Mouse (Mus musculus): ENCODE results near the gene Camk2g. TPM values are rescaled to one million over a fixed set of nuclear protein-coding genes. Genes with fewer than 3 reads are reported as not detected.

The Camk2g gene
- total and polyA plus RNA-seq, 2 experiments from 2014 or later = 204 to 291 TPM

GRCm38 (mm10) chr14:20702096-20702740, 91.7 kb downstream of the Camk2g start:
- Histone ChIP-seq H3K4me3 (ENCODE audit: low read length) (peak overlapping the region; percentile 67), H3K27ac (peak overlapping the region; percentile 88), H3K9me3 (ENCODE audit: low read length) (no peaks in the 10 kb centered on the region), H3K4me1 (ENCODE audit: insufficient read depth, low read length) (peaks cover 6% of the 10 kb centered on the region; the same call in 1 of the 2 replicates), H3K27me3 (ENCODE audit: insufficient read depth, low read length) (no peaks in the 10 kb centered on the region), H3K36me3 (ENCODE audit: insufficient read depth, low read length) (peaks cover 4% of the 10 kb centered on the region; the same call in 1 of the 2 replicates), H3K4me2 (ENCODE audit: low read depth, low read length) (peak overlapping the region; percentile 65), H3K9ac (replicated peaks; ENCODE audit: low read length) (peak overlapping the region; percentile 84)
- TF ChIP-seq CTCF (IDR thresholded peaks at IDR 0.05; ENCODE audit: low read depth) = no peak
- no peak for DNase-seq (ENCODE audit: low spot score)
- WGBS = 15% methylated on average over 15 of the region's 15 CpGs
- ATAC-seq = no peak; the same call in 1 of the 2 replicates

- Histone ChIP-seq H3K9me3 (ENCODE audit: low read length) (no peaks in the 10 kb centered on the region), H3K4me3 (ENCODE audit: low read length) (no peak overlapping the region), H3K9ac (replicated peaks; ENCODE audit: low read length) (peak overlapping the region; percentile 84; the same call in 1 of the 2 replicates), H3K4me2 (ENCODE audit: low read depth, low read length) (peak overlapping the region; percentile 65), H3K27ac (no peak overlapping the region), H3K27me3 (ENCODE audit: insufficient read depth, low read length) (no peaks in the 10 kb centered on the region), H3K36me3 (ENCODE audit: insufficient read depth, low read length) (peaks cover 4% of the 10 kb centered on the region; the same call in 1 of the 2 replicates), H3K4me1 (ENCODE audit: insufficient read depth, low read length) (peaks cover 10% of the 10 kb centered on the region)
- ATAC-seq (no peak), DNase-seq (ENCODE audit: low spot score) (no peak)
- 84% methylated on average over 8 of the region's 8 CpGs for WGBS
- TF ChIP-seq CTCF (IDR thresholded peaks at IDR 0.05; ENCODE audit: low read depth) = no peak
Measured at GRCm38 (mm10) chr14:20701554-20701953, 92.3 kb downstream of the Camk2g start.

- H3K27me3 ChIP-seq (ENCODE audit: insufficient read depth, low read length) = no peaks in the 10 kb centered on the region
- no peak for ATAC-seq
- H3K4me2 ChIP-seq (ENCODE audit: low read depth, low read length) = no peak overlapping the region; the same call in 1 of the 2 replicates
- H3K4me3 ChIP-seq (ENCODE audit: low read length) = no peak overlapping the region
- no peak for TF ChIP-seq CTCF (IDR thresholded peaks at IDR 0.05; ENCODE audit: low read depth)
- no peak for DNase-seq (ENCODE audit: low spot score)
- 81% methylated on average over 3 of the region's 3 CpGs for WGBS
- peaks cover 4% of the 10 kb centered on the region; the same call in 1 of the 2 replicates for H3K36me3 ChIP-seq (ENCODE audit: insufficient read depth, low read length)
- H3K9me3 ChIP-seq (ENCODE audit: low read length) = no peaks in the 10 kb centered on the region
- H3K4me1 ChIP-seq (ENCODE audit: insufficient read depth, low read length) = peaks cover 18% of the 10 kb centered on the region
- H3K9ac ChIP-seq (replicated peaks; ENCODE audit: low read length) = no peak overlapping the region
- H3K27ac ChIP-seq = no peak overlapping the region
Measured at GRCm38 (mm10) chr14:20700362-20700761, 93.5 kb downstream of the Camk2g start.

- H3K27ac ChIP-seq = no peak overlapping the region
- WGBS = 89% methylated on average over 2 of the region's 2 CpGs
- H3K4me2 ChIP-seq (ENCODE audit: low read depth, low read length) = peak overlapping the region; percentile 82
- DNase-seq (ENCODE audit: low spot score) (no peak), ATAC-seq (no peak)
- H3K4me1 ChIP-seq (ENCODE audit: insufficient read depth, low read length) = peaks cover 18% of the 10 kb centered on the region
- peak overlapping the region; percentile 15; the same call in 1 of the 2 replicates for H3K9ac ChIP-seq (replicated peaks; ENCODE audit: low read length)
- no peak for TF ChIP-seq CTCF (IDR thresholded peaks at IDR 0.05; ENCODE audit: low read depth)
- no peak overlapping the region for H3K4me3 ChIP-seq (ENCODE audit: low read length)
- H3K9me3 ChIP-seq (ENCODE audit: low read length) = no peaks in the 10 kb centered on the region
- H3K36me3 ChIP-seq (ENCODE audit: insufficient read depth, low read length) = peaks cover 7% of the 10 kb centered on the region
- H3K27me3 ChIP-seq (ENCODE audit: insufficient read depth, low read length) = no peaks in the 10 kb centered on the region
Measured at GRCm38 (mm10) chr14:20698515-20698914, 95.4 kb downstream of the Camk2g start.

- Histone ChIP-seq H3K4me3 (ENCODE audit: low read length) (peak overlapping the region; percentile 73), H3K27ac (0 out of 2 replicates have a peak overlapping the region, but pooled peaks have one; percentile 17), H3K9me3 (ENCODE audit: low read length) (no peaks in the 10 kb centered on the region), H3K36me3 (ENCODE audit: insufficient read depth, low read length) (peaks cover 20% of the 10 kb centered on the region), H3K4me2 (ENCODE audit: low read depth, low read length) (peak overlapping the region; percentile 82), H3K4me1 (ENCODE audit: insufficient read depth, low read length) (peaks cover 18% of the 10 kb centered on the region), H3K27me3 (ENCODE audit: insufficient read depth, low read length) (no peaks in the 10 kb centered on the region), H3K9ac (replicated peaks; ENCODE audit: low read length) (peak overlapping the region; percentile 78)
- peak; percentile 67 for TF ChIP-seq CTCF (IDR thresholded peaks at IDR 0.05; ENCODE audit: low read depth)
- peak; percentile 79 for DNase-seq (ENCODE audit: low spot score)
- WGBS = 3% methylated on average over 1 of the region's 1 CpGs
- ATAC-seq = no peak
Measured at GRCm38 (mm10) chr14:20696986-20697385, 96.9 kb downstream of the Camk2g start.

- 10% methylated on average over 26 of the region's 27 CpGs for WGBS
- H3K4me2 ChIP-seq (ENCODE audit: low read depth, low read length) = peak overlapping the region; percentile 82
- peak overlapping the region; percentile 78 for H3K9ac ChIP-seq (replicated peaks; ENCODE audit: low read length)
- H3K9me3 ChIP-seq (ENCODE audit: low read length) = no peaks in the 10 kb centered on the region
- peaks cover 30% of the 10 kb centered on the region for H3K36me3 ChIP-seq (ENCODE audit: insufficient read depth, low read length)
- ATAC-seq (no peak), DNase-seq (ENCODE audit: low spot score) (no peak)
- H3K27me3 ChIP-seq (ENCODE audit: insufficient read depth, low read length) = no peaks in the 10 kb centered on the region
- TF ChIP-seq CTCF (IDR thresholded peaks at IDR 0.05; ENCODE audit: low read depth) = no peak
- peaks cover 12% of the 10 kb centered on the region for H3K4me1 ChIP-seq (ENCODE audit: insufficient read depth, low read length)
- H3K4me3 ChIP-seq (ENCODE audit: low read length) = peak overlapping the region; percentile 73
- peak overlapping the region; percentile 98 for H3K27ac ChIP-seq
Measured at GRCm38 (mm10) chr14:20695761-20696520, 97.9 kb downstream of the Camk2g start.
